Mouse (Mus musculus): ENCODE measurements around the gene D7Ertd443e.

The D7Ertd443e gene

DNA sequence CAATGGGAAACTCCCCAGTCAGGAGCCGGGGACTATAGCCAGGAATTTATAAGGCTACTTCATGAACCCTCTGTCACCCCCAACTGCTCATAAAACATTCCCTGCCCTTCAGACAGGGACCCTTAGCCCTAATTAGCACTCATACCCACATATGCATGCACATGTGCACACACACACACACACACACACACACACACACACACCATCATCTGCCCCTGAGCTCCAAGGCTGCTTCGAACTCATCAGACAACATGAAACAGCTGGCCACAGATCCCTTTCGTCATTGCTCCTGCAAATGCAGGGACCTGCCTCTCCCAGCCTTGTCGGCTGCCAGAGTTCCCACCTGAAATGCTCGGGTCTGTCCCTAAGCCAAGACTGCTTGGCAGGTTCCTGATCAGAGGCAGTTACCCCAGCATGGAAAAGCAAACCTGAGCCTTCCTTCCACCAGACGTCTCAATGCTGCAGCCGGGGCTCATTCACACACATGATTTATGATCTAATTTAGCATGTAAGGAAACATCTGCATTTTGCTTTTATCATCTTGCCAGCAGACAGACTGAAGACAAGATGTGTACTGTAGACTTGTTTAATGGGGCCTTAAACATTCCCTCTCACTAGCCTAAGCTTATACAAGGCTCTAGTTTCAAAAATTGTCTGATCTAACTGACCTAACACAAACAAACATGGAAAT is 95.7 kb downstream of the D7Ertd443e start:
- DNase-seq (ENCODE audit: low read depth in 1 of 2, low spot score in 2 of 2) = no peak

DNA sequence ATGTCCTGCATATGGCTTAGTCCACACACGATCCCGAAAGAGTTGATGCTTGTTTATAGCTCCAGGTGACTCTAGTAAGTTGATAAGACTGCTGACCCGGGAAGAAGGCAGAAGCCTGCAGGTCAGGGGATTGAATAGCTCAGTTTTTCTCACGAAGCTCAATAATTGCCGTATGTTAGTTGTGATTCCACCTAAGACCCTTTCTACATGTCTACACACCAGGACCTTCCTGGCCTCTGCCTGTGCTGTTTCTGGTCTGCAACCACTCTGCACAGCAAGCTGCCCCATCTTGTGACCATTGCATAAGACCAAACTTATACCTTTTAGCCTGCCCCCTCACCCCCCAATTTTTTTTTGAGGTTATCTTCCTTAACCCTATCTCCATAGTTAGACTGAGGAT is 96.3 kb downstream of the D7Ertd443e start:
- DNase-seq (ENCODE audit: low read depth in 1 of 2, low spot score in 2 of 2) = no peak

DNA sequence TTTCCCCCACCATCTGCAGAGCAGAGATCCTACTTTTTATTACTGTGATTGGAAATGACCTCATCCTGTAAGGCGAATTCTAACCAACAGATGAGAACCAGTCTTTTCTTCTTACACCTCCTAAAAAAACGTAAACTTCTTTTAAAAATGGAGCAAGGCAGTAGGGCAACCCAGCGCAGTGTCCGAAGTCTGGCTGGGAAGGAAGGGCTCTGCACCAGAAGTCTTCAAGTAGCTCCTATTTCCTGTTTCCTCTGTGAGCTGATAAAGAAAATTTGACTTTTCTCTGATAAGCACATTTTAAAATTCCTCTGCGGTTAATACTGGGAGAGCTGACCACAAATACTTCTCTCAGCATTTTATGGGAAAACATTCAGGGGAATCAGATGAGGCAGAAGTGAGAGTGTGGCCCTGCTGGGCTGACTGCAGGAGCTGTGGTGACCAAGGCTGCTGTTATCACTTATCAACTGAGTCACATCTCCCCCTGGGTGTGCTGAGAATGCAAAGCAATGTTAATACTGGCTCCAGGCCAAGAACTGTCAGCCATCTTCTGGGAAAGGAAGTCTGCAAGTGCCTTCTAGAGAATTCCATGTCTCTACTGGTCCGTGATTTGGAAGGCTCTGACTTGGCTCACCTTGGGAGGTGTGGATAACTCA is 97.8 kb downstream of the D7Ertd443e start:
- DNase-seq (ENCODE audit: low read depth in 1 of 2, low spot score in 2 of 2) = no peak

DNA sequence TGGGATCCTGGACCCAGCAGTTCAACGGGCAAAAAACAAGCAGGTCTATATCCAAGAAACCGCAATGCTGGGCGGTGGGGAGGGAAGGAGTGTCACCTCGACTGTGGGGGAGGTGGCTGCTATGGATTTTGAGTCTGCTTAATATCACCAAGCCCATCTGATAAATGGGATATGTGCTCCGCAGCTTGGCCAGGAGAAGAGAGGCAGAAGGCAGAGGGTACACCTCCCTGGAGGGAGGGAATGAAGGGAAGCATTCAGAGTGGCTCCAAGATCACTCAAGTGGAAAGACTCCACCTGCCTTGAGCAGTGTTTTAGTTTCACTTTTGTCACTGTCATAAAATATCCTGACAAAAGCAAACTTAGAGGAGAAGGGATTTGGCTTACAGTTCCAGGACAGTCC is 112.5 kb downstream of the D7Ertd443e start:
- no peak for DNase-seq (ENCODE audit: low read depth in 1 of 2, low spot score in 2 of 2)

DNA sequence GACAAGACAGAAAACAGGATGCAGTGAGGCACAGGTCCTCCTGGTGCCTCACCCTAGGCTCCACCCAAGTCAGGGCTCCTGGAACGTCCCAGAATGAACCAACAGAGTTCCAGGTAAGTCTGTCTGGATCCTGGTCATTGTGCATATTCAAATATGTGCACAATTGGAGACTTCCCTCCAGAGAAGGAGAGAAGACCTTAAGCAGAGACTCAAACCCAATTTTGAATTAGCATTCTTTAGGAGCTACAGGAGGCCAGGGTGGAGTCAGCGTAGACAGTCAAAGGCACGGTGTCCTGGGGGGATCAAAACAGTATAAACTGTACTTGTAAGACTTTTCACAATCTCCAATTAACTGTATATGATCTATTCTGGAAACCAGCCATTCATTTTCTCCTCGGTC is 113.0 kb downstream of the D7Ertd443e start:
- no peak for DNase-seq (ENCODE audit: low read depth in 1 of 2, low spot score in 2 of 2)

DNA sequence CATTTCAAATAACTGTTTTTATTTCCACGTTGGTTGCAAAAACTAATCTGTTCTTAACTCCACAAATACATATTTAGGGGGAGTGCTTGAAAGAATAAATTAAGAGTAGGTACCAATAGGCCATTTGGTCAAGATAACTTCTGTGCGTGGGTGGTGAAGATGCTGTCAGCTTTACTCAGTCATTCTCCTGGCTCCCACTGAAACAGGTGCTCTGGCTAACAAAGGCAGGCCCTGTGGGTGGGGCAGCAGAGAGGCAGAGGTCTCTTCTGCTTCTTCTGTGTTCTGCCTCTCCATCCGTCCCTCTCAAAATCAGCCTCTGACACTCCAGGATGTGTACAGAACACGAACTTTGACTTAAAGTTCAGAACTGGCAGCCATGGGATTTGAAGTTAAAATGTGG is 119.7 kb downstream of the D7Ertd443e start:
- DNase-seq (ENCODE audit: low read depth in 1 of 2, low spot score in 2 of 2) = no peak

DNA sequence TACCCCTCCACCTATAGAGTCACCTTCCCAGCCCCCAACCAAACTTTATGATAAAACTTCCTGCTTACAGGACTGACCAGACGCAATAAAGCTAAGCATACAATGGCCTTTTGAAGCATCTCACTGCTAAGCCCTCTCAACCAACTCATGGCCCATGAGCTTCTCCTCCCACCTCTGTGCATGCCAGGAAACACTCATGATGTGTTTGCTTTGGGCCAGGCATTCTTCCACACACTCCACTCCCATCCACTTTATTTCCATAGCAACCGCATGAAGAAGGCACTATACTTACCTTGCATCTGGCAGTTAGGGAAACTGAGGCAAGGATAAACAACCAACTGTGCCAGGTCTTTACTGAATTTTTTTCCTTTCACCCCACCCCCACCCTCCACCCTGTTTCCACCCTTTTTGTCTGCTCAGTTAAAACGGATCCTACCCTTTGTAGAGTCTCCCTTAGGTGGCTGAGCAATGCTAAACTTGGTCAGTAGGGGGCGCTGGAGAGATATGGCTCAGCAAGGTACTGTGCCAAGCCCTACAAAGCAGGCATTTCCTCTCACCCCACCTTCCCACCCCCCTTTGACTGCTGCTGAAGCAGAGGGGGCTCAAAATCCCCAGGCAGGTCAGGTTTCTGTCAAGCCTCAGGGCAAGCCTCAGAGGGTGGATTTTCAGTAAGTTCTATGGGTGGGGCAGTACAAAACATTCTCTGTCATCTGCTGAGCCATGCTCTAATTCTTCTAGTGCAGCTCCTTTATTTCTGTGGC is 122.1 kb downstream of the D7Ertd443e start:
- no peak for DNase-seq (ENCODE audit: low read depth in 1 of 2, low spot score in 2 of 2)

DNA sequence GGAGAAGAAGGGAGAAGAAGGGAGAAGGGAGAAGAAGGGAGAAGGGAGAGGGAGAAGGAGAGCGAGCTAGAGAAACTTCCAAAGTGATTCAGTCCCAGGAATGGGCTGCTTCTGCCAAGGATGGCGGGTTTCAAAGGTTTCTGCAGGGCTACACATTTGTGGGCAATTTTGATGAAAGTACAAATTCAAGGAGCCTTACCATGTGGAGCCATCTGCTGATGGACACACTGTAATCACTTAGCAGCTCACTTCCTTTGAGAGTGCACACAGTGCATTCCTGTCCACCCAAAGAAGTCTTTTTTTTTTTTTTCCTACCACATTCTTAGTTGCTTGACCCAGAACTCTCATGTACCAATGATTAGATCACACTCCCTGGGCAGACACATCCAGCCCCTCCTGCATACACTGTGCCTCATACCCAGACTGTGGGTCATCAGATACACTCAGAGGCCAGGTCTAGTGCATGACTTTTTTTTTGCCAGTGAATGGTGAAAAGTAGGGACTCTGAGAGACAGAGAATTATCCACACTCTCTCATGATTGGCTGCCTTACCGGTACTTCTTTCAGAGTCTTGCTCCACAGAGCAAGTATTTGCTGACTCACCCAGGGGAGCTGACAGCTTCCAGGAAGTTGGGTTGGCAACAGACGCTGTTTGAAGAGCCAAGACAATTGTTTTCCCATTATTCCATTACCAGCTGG is 124.3 kb downstream of the D7Ertd443e start:
- no peak for DNase-seq (ENCODE audit: low read depth in 1 of 2, low spot score in 2 of 2)

DNA sequence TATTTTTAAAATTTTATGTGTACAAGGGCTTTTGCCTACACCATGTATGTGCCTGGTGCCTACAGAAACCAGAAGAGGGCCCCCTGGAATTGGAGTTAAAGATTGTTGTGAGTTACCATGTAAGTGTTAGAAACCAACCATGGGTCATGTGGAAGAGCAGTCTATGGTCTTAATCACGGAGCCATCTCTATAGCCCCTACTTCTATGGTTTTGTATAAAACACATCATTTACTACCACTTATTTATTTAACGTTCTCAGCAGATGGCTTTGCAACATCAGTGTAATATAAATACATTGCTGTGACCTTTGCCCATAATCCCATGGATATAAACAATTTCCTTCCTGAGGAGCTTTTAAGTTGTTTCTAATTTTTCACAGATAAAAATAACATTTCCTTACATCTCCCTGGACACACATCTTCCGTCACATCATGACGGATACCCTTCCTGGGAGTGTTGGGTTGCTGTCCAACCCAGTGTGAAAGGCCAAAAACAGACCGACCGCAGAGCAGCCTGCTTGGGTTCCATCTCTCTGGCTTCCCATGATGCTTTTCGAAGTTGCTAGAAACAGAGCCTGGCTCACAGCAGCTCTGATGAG is 135.1 kb downstream of the D7Ertd443e start:
- no peak for DNase-seq (ENCODE audit: low read depth in 1 of 2, low spot score in 2 of 2)

DNA sequence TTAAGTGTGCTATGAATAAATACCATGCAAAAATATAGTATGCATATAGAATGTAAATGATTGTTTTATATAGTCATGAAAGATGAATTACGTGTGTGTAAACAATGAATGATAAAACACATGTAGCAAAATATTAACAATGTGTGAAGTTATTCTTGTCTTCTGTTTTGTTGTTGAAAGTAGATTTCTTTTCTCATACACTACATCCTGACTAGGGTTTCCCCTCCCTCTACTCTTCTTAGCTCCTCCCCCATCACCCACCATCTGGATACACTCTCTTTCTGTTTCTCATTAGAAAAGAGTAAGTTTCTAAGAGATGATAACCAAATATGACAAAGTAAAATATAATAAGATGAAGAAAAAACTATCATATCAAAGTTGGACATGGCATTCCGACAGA is 137.4 kb downstream of the D7Ertd443e start:
- no peak for DNase-seq (ENCODE audit: low read depth in 1 of 2, low spot score in 2 of 2)

DNA sequence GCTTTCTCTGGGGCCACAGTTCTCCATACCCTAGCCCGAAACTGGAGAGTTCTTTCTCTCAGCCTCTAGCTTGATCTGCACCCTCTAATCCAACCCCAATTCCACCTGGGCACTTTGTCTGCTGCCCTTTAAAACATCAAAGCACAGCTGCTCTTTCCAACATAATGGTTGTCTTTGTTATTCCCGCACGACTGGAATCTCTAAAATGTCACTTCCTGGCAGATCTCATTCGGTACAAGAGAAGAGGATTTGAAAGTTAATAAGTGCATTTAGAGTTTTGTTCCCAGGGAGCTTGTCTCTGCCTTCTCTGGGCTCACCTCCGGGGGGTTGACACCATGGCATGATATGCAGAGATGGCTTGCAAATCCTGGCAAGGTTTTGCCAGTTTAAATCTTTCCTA is 138.8 kb downstream of the D7Ertd443e start:
- DNase-seq (ENCODE audit: low read depth in 1 of 2, low spot score in 2 of 2) = no peak

DNA sequence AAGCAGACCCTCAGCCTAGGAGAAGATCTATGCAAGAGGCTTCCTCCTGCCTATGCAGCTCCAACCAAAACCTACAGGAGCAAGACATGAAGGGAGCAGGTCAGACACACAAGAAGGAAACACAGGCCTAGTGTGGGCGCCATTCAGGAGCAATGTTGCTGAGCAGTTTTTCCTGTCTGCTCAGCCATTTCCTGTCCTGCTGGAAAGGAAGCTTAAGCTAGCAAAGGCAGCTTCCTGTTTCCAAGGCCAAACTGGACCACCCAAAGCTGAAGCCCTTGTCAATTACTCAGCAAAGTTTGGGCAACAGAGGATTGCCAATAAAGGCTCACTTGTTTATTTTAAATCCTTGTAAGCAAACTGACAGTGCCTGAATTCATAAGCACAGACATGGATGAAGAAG is 142.7 kb downstream of the D7Ertd443e start:
- DNase-seq (ENCODE audit: low read depth in 1 of 2, low spot score in 2 of 2) = no peak

DNA sequence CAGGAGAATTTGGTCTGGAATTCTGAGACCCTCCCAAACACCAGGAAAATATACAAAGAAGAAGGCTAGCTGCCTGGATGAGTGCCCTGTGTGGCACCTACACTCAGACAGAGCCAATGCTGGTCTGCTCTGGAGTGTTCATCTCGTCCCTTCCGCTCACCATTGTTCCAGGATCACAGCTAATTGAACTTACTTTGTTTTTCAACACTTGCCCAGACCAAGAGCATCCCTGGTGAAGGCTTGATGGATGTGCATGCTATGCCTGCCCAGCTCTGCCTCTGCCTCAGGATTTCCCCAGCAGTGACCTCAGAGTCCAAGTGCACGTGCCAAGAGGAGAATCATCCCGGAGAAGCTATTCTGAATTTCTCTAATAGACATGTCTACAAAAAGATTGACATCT is 144.2 kb downstream of the D7Ertd443e start:
- DNase-seq (ENCODE audit: low read depth in 1 of 2, low spot score in 2 of 2) = no peak

DNA sequence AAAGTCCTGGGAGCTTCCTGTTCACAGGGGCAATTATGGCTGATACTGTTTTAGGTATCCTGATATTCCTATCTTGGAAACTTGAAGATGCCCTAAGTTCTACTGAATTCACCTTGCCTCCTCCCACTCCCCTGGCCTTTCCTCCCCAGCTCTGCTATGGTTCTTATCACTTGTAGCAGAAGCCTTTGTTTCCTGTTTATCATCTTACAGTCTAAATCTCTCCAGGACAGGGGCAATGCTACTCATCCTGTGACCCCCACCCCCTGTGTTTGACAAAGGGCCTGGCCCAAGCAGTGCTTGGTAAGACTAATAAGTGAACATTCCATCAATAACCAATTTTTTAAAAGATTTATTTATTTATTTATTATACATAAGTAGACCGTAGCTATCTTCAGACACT is 144.9 kb downstream of the D7Ertd443e start:
- no peak for DNase-seq (ENCODE audit: low read depth in 1 of 2, low spot score in 2 of 2)

DNA sequence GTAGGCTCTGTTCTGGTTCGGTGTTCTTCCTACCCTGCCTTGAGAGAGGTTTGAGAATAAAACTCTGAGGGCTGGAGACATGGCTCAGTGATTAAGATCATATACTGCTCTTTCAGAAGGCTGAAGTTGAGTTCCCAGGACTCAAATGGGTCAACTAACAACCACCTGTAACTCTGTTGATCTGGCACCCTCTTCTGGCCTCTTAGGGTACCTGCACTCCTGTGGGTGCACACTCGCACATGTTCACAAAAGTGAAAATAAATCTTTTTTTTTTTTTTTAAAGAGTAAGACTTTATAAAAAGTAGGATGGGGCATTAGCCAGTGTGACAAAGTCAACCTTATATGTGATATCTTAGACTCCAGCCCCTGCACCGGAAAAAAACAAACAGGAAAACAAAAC is 146.6 kb downstream of the D7Ertd443e start:
- DNase-seq (ENCODE audit: low read depth in 1 of 2, low spot score in 2 of 2) = no peak

DNA sequence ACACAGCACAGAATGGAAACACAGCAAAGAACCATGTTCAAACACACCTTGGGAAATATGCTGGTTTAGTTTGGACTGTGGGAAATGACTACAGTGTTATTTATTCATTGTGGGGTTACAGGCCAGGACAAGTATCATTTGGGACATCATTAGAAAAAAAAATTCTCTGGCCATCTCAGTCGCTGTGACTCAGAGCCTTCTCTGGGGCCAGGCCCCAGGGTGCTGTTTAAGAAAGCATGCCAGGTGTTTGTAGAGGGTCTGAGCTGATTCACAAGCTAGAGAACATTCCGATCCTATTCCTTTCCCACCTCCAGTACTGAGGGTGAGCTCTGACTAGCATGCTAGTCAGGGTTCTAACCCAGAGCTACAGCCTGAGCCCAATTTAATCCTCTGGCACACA is 148.1 kb downstream of the D7Ertd443e start:
- no peak for DNase-seq (ENCODE audit: low read depth in 1 of 2, low spot score in 2 of 2)

DNA sequence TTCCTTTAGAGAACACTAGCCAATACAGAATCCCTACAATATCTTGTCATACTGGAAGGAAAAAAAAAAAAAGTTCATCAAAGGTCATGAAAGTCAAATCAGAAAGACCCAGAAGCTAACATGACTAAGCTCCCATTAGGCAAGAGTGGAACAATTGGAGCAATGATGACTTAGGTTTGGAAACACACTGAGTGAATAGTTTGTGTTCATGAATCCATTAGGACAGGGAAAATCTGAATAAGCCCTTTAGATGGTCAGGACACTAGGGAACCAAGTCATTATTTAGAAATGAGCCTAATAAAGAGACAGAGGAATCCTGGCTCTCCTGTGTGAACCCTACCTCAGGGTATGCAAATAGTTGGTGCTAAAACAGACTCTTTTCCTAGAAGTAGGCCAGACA is 148.7 kb downstream of the D7Ertd443e start:
- DNase-seq (ENCODE audit: low read depth in 1 of 2, low spot score in 2 of 2) = no peak

DNA sequence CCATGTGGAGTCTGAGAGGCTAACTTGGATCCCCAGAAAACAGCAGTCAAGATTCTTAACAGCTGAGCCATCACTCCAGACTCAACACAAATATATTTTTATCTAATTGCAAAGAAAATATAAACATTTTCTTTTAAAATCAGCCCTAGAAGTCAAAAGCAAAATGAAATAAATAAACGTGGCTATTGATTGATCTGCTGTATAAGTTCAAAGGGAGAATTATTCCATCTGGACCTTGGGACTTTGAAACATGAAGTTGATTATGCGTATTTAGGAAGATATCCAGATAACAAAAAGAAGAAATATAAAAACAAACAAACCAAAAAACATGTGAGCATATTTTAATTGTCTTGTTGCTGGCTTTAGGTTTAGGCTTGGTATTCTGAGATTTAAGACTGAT is 149.9 kb downstream of the D7Ertd443e start:
- DNase-seq (ENCODE audit: low read depth in 1 of 2, low spot score in 2 of 2) = no peak

DNA sequence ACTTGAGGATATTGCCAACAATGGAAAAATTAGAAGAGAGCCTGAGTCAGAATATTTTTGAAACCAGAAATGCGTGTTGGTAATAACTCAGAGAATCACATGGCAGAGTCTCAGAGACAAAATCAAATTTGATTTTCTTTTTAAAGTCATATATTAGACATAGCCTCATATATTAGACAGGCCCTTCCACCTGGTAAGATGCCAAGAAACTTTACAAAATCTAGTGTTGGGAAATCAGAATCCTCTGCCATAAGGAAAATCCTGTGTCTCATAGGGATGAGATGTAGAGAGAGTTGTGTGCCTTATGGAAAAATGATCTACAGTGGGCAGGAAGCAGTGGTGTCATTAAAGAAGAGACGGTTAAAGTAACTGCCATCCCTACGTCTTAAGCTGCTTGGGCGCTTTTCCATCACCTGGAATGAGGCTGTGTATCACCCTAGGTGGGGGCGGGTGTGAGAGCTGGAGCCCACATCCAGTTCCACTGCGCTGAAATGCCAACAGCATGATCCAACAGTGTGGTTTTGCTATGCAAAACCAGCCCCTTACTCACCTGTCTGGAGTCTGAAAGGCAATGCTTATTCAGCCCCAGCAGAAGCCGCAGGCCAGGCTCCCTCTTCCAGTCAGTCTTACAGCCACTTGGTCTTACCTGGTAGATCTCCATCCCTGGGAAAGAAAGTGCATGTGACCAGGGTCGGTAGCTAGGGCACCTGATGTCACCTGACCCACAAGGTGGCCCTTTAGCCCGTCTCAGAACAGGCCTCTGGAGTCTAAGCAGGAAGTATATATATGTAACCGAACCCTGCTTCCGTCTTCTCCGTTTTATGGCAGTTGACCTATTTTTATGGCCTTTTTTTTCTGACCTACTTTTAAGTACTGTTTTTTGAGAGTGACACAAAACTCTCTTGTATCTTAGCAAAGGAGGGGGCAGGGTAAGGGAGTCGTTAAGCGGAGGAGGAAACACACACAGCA is 153.8 kb downstream of the D7Ertd443e start, which contains the start of gene Adam12:
Adam12 (minus strand) TSS at position 769 of the 969 bp plus-strand sequence.
- DNase-seq (ENCODE audit: low read depth in 1 of 2, low spot score in 2 of 2) = no peak

DNA sequence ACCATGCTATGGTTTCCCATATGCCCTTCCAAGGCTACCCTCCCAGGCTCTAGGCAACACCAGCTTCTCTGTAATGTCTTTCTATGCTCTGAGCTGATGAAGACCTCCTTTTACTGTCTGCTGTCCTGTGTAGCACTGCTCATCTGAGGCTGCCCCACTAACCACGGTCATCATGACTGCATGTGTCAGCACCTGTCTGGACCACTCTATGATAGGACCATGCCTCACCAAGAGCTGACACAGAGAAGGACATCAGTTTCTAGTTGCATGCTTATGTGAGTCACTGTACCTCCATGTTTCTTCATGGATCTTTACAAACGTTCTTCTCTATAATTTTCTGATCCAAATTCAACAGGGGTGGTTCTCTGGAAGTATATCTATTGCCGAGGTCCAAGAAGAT is 154.8 kb downstream of the D7Ertd443e start:
- no peak for DNase-seq (ENCODE audit: low read depth in 1 of 2, low spot score in 2 of 2)
